Mouse (Mus musculus): ENCODE data around the gene Nr2f1. TPM values are rescaled to one million over a fixed set of nuclear protein-coding genes. Genes with fewer than 3 reads are reported as not detected.

The Nr2f1 gene
- polyA plus RNA-seq, 1 experiment from 2014 or later = 37.8 TPM

- H3K27ac ChIP-seq (replicated peaks) = no peak overlapping the region
- ATAC-seq (ENCODE audit: low FRiP score) = no peak
- H3K4me3 ChIP-seq (replicated peaks) = no peak overlapping the region
- no peaks in the 10 kb centered on the region for H3K9me3 ChIP-seq (replicated peaks)
- no peak overlapping the region for H3K9ac ChIP-seq (replicated peaks)
- peaks cover 4% of the 10 kb centered on the region; the same call in 1 of the 2 replicates for H3K4me1 ChIP-seq
- H3K4me2 ChIP-seq = no peak overlapping the region
- H3K36me3 ChIP-seq = no peaks in the 10 kb centered on the region
- no peaks in the 10 kb centered on the region for H3K27me3 ChIP-seq (replicated peaks)
- WGBS = 75% methylated on average over 5 of the region's 5 CpGs
Measured at GRCm38 (mm10) chr13:78157465-78157864, 42.1 kb downstream of the Nr2f1 start.

Other genes with a start within 250 kb of the Nr2f1 start
- 1.2 and 1.4 TPM in 2 replicates for gene Pou5f2, start 174.9 kb downstream of the Nr2f1 start, polyA plus RNA-seq (2015; fragmentation: Nextera tagmentation; extraction: Ambion mirVana)

Data from neural tube, embryonic 15.5 days (tissue).